Comparison of ENCODE assay signal across 14 mouse cellular contexts in genomic region chr2:165248967-165249366, GRCm38 (mm10). TPM values are rescaled to one million over a fixed set of nuclear protein-coding genes. Genes with fewer than 3 reads are reported as not detected.
DNase-seq lines count a peak whose midpoint lies in the region; ATAC-seq and TF ChIP-seq lines count a peak whose summit lies in the region.
"Had no signal": no experiment of that assay in that cellular context is flagged by ENCODE, and none has a peak within 500 bp of the region (broad histone marks: within the 10 kb centered on the region; RNA-seq: fewer than 3 reads in every experiment).

No protein-coding gene starts in this region.

- TF ChIP-seq EP300 in lung, postnatal 0 days (IDR thresholded peaks at IDR 0.05) = peak; percentile 57; the same call in 1 of the 2 replicates

- no peak for TF ChIP-seq CTCF in lung, postnatal 0 days (IDR thresholded peaks at IDR 0.05)

- ATAC-seq in forebrain, embryonic 13.5 days = 0 out of 2 replicates have a peak, but pooled peaks have one; percentile 38
- peak; percentile 81 for ATAC-seq in lung, postnatal 0 days
- ATAC-seq in forebrain, embryonic 16.5 days = peak; percentile 36; the same call in 1 of the 2 replicates

- H3K36me3 ChIP-seq in forebrain, embryonic 13.5 days (ENCODE audit: poor library complexity, severe bottlenecking) = no peaks in the 10 kb centered on the region
- H3K36me3 ChIP-seq in forebrain, embryonic 10.5 days (replicated peaks) = no peaks in the 10 kb centered on the region
- H3K36me3 ChIP-seq in lung, postnatal 0 days (ENCODE audit: insufficient read depth, low read length) = no peaks in the 10 kb centered on the region
- H3K36me3 ChIP-seq in forebrain, embryonic 16.5 days (ENCODE audit: control insufficient read depth, insufficient read depth) = no peaks in the 10 kb centered on the region

- H3K27ac ChIP-seq in forebrain, embryonic 13.5 days = no peak overlapping the region
- H3K27ac ChIP-seq in forebrain, embryonic 10.5 days = no peak overlapping the region
- no peak overlapping the region for H3K27ac ChIP-seq in lung, postnatal 0 days (ENCODE audit: low read length)
- no peak overlapping the region for H3K27ac ChIP-seq in forebrain, embryonic 16.5 days (ENCODE audit: low read length)
- H3K27ac ChIP-seq: gastrocnemius, adult 2 months; liver, embryonic 14.5 days had no signal

- no peak overlapping the region for H3K4me2 ChIP-seq in forebrain, embryonic 13.5 days
- no peak overlapping the region for H3K4me2 ChIP-seq in lung, postnatal 0 days (replicated peaks; ENCODE audit: low read depth, low read length)
- no peak overlapping the region for H3K4me2 ChIP-seq in forebrain, embryonic 16.5 days (ENCODE audit: low read length)

- H3K4me1 ChIP-seq in forebrain, embryonic 13.5 days = peaks cover 26% of the 10 kb centered on the region
- H3K4me1 ChIP-seq in forebrain, embryonic 10.5 days = peaks cover 59% of the 10 kb centered on the region
- no peaks in the 10 kb centered on the region for H3K4me1 ChIP-seq in lung, postnatal 0 days (ENCODE audit: insufficient read depth, low read depth, low read length)
- peaks cover 9% of the 10 kb centered on the region for H3K4me1 ChIP-seq in forebrain, embryonic 16.5 days (replicated peaks; ENCODE audit: control insufficient read depth, insufficient read depth, low read length)

- peaks cover 83% of the 10 kb centered on the region for H3K27me3 ChIP-seq in forebrain, embryonic 13.5 days
- peaks cover 100% of the 10 kb centered on the region for H3K27me3 ChIP-seq in forebrain, embryonic 10.5 days (ENCODE audit: poor library complexity, severe bottlenecking)
- 0 out of 2 replicates have a peak, but pooled peaks cover 9% of the 10 kb centered on the region for H3K27me3 ChIP-seq in lung, postnatal 0 days (replicated peaks; ENCODE audit: insufficient read depth, low read length)
- peaks cover 28% of the 10 kb centered on the region for H3K27me3 ChIP-seq in forebrain, embryonic 16.5 days (replicated peaks; ENCODE audit: control insufficient read depth, insufficient read depth, low read length)

- no peak overlapping the region for H3K4me3 ChIP-seq in forebrain, embryonic 13.5 days
- no peak overlapping the region for H3K4me3 ChIP-seq in forebrain, embryonic 10.5 days
- H3K4me3 ChIP-seq in lung, postnatal 0 days (ENCODE audit: low read depth, low read length) = no peak overlapping the region
- no peak overlapping the region for H3K4me3 ChIP-seq in forebrain, embryonic 16.5 days (replicated peaks; ENCODE audit: low read length)
- H3K4me3 ChIP-seq: gastrocnemius, adult 2 months had no signal

- H3K9ac ChIP-seq in forebrain, embryonic 13.5 days = no peak overlapping the region
- H3K9ac ChIP-seq in lung, postnatal 0 days (replicated peaks; ENCODE audit: low read depth) = no peak overlapping the region
- H3K9ac ChIP-seq in forebrain, embryonic 16.5 days (replicated peaks; ENCODE audit: low read depth, low read length) = no peak overlapping the region
- H3K9ac ChIP-seq: liver, embryonic 14.5 days had no signal

- 7% methylated on average over 3 of the region's 3 CpGs for WGBS in forebrain, embryonic 13.5 days
- 14% methylated on average over 3 of the region's 3 CpGs for WGBS in forebrain, embryonic 10.5 days
- 24% methylated on average over 3 of the region's 3 CpGs for WGBS in lung, postnatal 0 days
- WGBS in forebrain, embryonic 16.5 days = 6% methylated on average over 3 of the region's 3 CpGs

- no peaks in the 10 kb centered on the region for H3K9me3 ChIP-seq in forebrain, embryonic 13.5 days (replicated peaks)
- no peaks in the 10 kb centered on the region; the same call in 1 of the 2 replicates for H3K9me3 ChIP-seq in forebrain, embryonic 10.5 days
- no peaks in the 10 kb centered on the region for H3K9me3 ChIP-seq in lung, postnatal 0 days (ENCODE audit: low read length)
- H3K9me3 ChIP-seq in forebrain, embryonic 16.5 days (ENCODE audit: control insufficient read depth, low read length) = no peaks in the 10 kb centered on the region

- DNase-seq in forebrain, embryonic 10.5 days (ENCODE audit: extremely low spot score, low spot score) = no peak
- DNase-seq in lung, postnatal 0 days (ENCODE audit: low spot score) = peak; percentile 27
- DNase-seq in lung, postnatal 36 days = no peak
- peak; percentile 57 for DNase-seq in retina, postnatal 7 days (ENCODE audit: low read depth, low spot score)
- no peak for DNase-seq in neural tube, embryonic 10.5 days (ENCODE audit: extremely low spot score, low spot score)
- DNase-seq: cerebellum, adult 18-20 months; gastrocnemius, adult 2 months; heart, adult 11 months; kidney, adult 2 months; right cerebral cortex, postnatal 14 days; thymus, postnatal 4 days had no signal

RNA-seq across cellular contexts. Expression of gene Cdh22, which starts 14.3 kb away (rescaled TPM):
- 5.0 and 6.2 TPM in 2 replicates for polyA plus RNA-seq in forebrain, embryonic 13.5 days (2015; fragmentation: Nextera tagmentation; extraction: Ambion mirVana)
- 2.8 and 3.1 TPM in 2 replicates for polyA plus RNA-seq in forebrain, embryonic 10.5 days (2016; fragmentation: Nextera tagmentation; extraction: Ambion mirVana)
- polyA plus RNA-seq in lung, postnatal 0 days (2015; fragmentation: Nextera tagmentation; extraction: Ambion mirVana) = 1.0 and 1.8 TPM in 2 replicates
- 3.7 and 5.6 TPM in 2 replicates for polyA plus RNA-seq in forebrain, embryonic 16.5 days (2015; fragmentation: Nextera tagmentation; extraction: Ambion mirVana)

RNA-seq across cellular contexts. Expression of gene Slc35c2, which starts 38.7 kb away (rescaled TPM):
- 63.8 and 67.2 TPM in 2 replicates for polyA plus RNA-seq in forebrain, embryonic 13.5 days (2015; fragmentation: Nextera tagmentation; extraction: Ambion mirVana)
- polyA plus RNA-seq in forebrain, embryonic 10.5 days (2016; fragmentation: Nextera tagmentation; extraction: Ambion mirVana) = 74.9 and 75.4 TPM in 2 replicates
- 42.8 and 44.1 TPM in 2 replicates for polyA plus RNA-seq in lung, postnatal 0 days (2015; fragmentation: Nextera tagmentation; extraction: Ambion mirVana)
- 60.3 and 62.4 TPM in 2 replicates for polyA plus RNA-seq in forebrain, embryonic 16.5 days (2015; fragmentation: Nextera tagmentation; extraction: Ambion mirVana)

Comparison
In these comparisons a context has a peak if more than half of its experiments do, and no peak if none do; other contexts are left out.
1. DNase-seq: peak in lung, postnatal 0 days (single experiment) and retina, postnatal 7 days (single experiment); none in forebrain, embryonic 10.5 days (single experiment), lung, postnatal 36 days (single experiment) and neural tube, embryonic 10.5 days (single experiment).
2. Peak in every context shown above with its lines, with median percentiles within 50 percentile points of each other: ATAC-seq.